8 mouse cellular contexts compared by ENCODE assay signal in genomic region chr19:18712866-18713300, GRCm38 (mm10). TPM values are rescaled to one million over a fixed set of nuclear protein-coding genes. Genes with fewer than 3 reads are reported as not detected.
DNase-seq lines count a peak whose midpoint lies in the region; ATAC-seq lines count a peak whose summit lies in the region.

Gene D030056L22Rik (plus strand): TSS chr19:18713193.

- ATAC-seq in inflammation-experienced regulatory T-cells, adult 6 months: peak; percentile 97
- ATAC-seq in megakaryocyte-erythroid progenitor cell, adult 5-6 weeks (replicated peaks; ENCODE audit: low FRiP score, low TSS enrichment, poor library complexity, severe bottlenecking): peak; percentile 92

- intact Hi-C loops in left cerebral cortex, postnatal 10 days (cut with DNase I): no loop called here

- DNase-seq in adipocyte (ENCODE audit: low spot score): peak; percentile 99
- DNase-seq in embryo, embryonic 10 days (ENCODE audit: low spot score): peak; percentile 96
- peak; percentile 98 for DNase-seq in gastrocnemius, postnatal 10 days
- DNase-seq in left cerebral cortex, postnatal 10 days (ENCODE audit: extremely low spot score in 1 of 2, low spot score in 2 of 2): peak; percentile 96 to 99
- DNase-seq in right cerebral cortex, postnatal 25 days: peak; percentile 98
- peak; percentile 97 to 98 for DNase-seq in urinary bladder, postnatal 4 days (ENCODE audit: low spot score in 2 of 2)

RNA-seq across cellular contexts. Expression of gene D030056L22Rik, which starts in this region (rescaled TPM):
- total RNA-seq in gastrocnemius, postnatal 10 days (2021): 1 to 10 TPM; 3.2 to 3.9 TPM
- polyA plus RNA-seq in inflammation-experienced regulatory T-cells, adult 6 months (2017; shearing (Covaris generic)): 1 to 10 TPM; 2.5 to 5.9 (median 3.0) TPM
- total RNA-seq in left cerebral cortex, postnatal 10 days (2021): 10 to 100 TPM; 20.8 to 21.2 TPM
- 45.4 and 48.0 TPM in 2 replicates for total RNA-seq in megakaryocyte-erythroid progenitor cell, adult 5-6 weeks (2014; fragmentation: Nextera tagmentation)
- total RNA-seq in megakaryocyte-erythroid progenitor cell, adult 5-6 weeks (2017): 32.3 and 35.8 TPM in 2 replicates

Comparison
In these comparisons a context has a peak if more than half of its experiments do, and no peak if none do; other contexts are left out.
1. Peak in every context shown above with its lines: DNase-seq and ATAC-seq.
2. RNA of gene D030056L22Rik (total RNA-seq): 32.3 to 48.0 TPM in megakaryocyte-erythroid progenitor cell, adult 5-6 weeks and 20.8 to 21.2 TPM in left cerebral cortex, postnatal 10 days; 3.2 to 3.9 TPM in gastrocnemius, postnatal 10 days; every median in the first group is over 4 times any median in the second.